In the genomic region with DNA sequence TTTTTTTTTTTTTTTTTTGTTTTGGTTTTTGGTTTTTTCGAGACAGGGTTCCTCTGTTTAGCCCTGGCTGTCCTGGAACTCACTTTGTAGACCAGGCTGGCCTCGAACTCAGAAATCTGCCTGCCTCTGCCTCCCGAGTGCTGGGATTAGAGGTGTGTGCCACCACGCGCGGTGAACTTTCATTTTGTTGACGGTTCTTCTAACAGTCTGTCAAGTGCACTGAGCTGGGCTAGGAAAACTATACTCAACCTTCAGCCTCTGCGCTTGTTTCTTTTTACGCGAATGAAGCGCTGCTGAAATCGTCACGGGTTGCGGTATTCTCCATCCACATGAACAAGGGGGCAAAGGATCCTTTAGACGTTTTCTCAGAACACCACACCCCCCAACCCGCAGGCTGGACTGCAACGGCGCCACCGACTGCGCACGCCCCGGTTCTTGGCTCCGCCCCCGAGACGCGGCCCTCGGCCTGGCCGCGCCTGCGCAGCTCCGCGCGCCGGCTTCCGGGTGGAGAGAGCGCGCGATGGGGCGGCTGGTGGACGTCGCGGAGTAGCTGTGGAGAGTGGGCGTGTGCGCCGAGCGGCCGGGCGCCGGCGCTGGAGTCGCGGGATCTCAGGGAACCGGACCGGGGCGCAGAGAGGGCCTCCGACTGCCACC, we compare ENCODE assay signal across 8 mouse cellular contexts. TPM values are rescaled to one million over a fixed set of nuclear protein-coding genes. Genes with fewer than 3 reads are reported as not detected.
A peak's percentile ranks its signal among the peaks of the same experiment; 100 is the strongest.
DNase-seq lines count a peak whose midpoint lies in the region; ATAC-seq and TF ChIP-seq lines count a peak whose summit lies in the region.

A gene (plus strand): TSS at position 496 of the 654 bp plus-strand sequence.

- peak within 1 kb of the TSS; percentile 85 for H3K27ac ChIP-seq in MEL (ENCODE audit: control insufficient read depth, low read depth, low read length)
- H3K27ac ChIP-seq in forebrain, postnatal 0 days (ENCODE audit: low read depth, low read length) = peak within 1 kb of the TSS; percentile 74
- H3K27ac ChIP-seq in lung, postnatal 0 days (ENCODE audit: low read length) = peak within 1 kb of the TSS; percentile 55

- no peaks in the 10 kb centered on the region for H3K27me3 ChIP-seq in MEL (ENCODE audit: control insufficient read depth in 1 of 2, insufficient read depth in 2 of 2, low read length in 2 of 2)
- H3K27me3 ChIP-seq in forebrain, postnatal 0 days (ENCODE audit: insufficient read depth, low read length) = no peaks in the 10 kb centered on the region
- H3K27me3 ChIP-seq in lung, postnatal 0 days (replicated peaks; ENCODE audit: insufficient read depth, low read length) = no peaks in the 10 kb centered on the region

- no peak for TF ChIP-seq CTCF in MEL (IDR thresholded peaks at IDR 0.05 in 2 of 3, conservative IDR thresholded peaks at IDR 0.05 in 1 of 3; ENCODE audit: control insufficient read depth in 1 of 3, insufficient read depth in 1 of 3, low read depth in 2 of 3, low read length in 3 of 3, poor library complexity in 1 of 3, severe bottlenecking in 1 of 3)
- TF ChIP-seq CTCF in forebrain, postnatal 0 days (IDR thresholded peaks at IDR 0.05; ENCODE audit: low read depth) = no peak
- no peak for TF ChIP-seq CTCF in lung, postnatal 0 days (IDR thresholded peaks at IDR 0.05)

- DNase-seq in MEL (ENCODE audit: low read depth, low spot score) = peak; percentile 94
- DNase-seq in cerebellum, adult 18-20 months = peak; percentile 92 to 96
- peak; percentile 94 for DNase-seq in forebrain, postnatal 0 days
- peak; percentile 96 for DNase-seq in heart, postnatal 4 days
- peak; percentile 92 for DNase-seq in layer of hippocampus, adult 9-11 months
- peak; percentile 97 for DNase-seq in lung, postnatal 0 days (ENCODE audit: low spot score)
- DNase-seq in ovary, postnatal 14 days (ENCODE audit: low spot score) = peak; percentile 91
- peak; percentile 96 for DNase-seq in thymus, postnatal 14 days

- peak; percentile 74 to 82; a peak in 3 of 4 replicates for TF ChIP-seq POLR2A in MEL (IDR thresholded peaks at IDR 0.05; ENCODE audit: control insufficient read depth in 1 of 2, insufficient read depth in 1 of 2, low read depth in 1 of 2, low read length in 2 of 2, poor library complexity in 1 of 2)

- TF ChIP-seq EP300 in MEL (IDR thresholded peaks at IDR 0.05; ENCODE audit: low read depth in 1 of 2, low read length in 2 of 2) = peak in 1 of 2 experiments; percentile 24; a peak in 1 of 4 replicates
- TF ChIP-seq EP300 in lung, postnatal 0 days (IDR thresholded peaks at IDR 0.05) = no peak

- H3K4me2 ChIP-seq in forebrain, postnatal 0 days (ENCODE audit: low read depth) = peak within 1 kb of the TSS; percentile 92
- H3K4me2 ChIP-seq in lung, postnatal 0 days (replicated peaks; ENCODE audit: low read depth, low read length) = peak within 1 kb of the TSS; percentile 98

- ATAC-seq in forebrain, postnatal 0 days = peak; percentile 98
- ATAC-seq in lung, postnatal 0 days = peak; percentile 99

- TF ChIP-seq RAD21 in MEL (IDR thresholded peaks at IDR 0.05; ENCODE audit: low read depth, low read length) = no peak

- H3K4me3 ChIP-seq in MEL (ENCODE audit: control insufficient read depth in 1 of 2, insufficient read depth in 1 of 2, low read depth in 2 of 2, low read length in 2 of 2) = peak within 1 kb of the TSS; percentile 85 to 99
- peak within 1 kb of the TSS; percentile 81 for H3K4me3 ChIP-seq in forebrain, postnatal 0 days (ENCODE audit: low read depth, low read length)
- H3K4me3 ChIP-seq in lung, postnatal 0 days (ENCODE audit: low read depth, low read length) = peak within 1 kb of the TSS; percentile 68

- WGBS in forebrain, postnatal 0 days = 4% methylated on average over 55 of the region's 56 CpGs
- 2% methylated on average over 56 of the region's 56 CpGs for WGBS in lung, postnatal 0 days

- peaks cover 14% of the 10 kb centered on the region for H3K79me2 ChIP-seq in MEL (ENCODE audit: control insufficient read depth, insufficient read depth, low read length, poor library complexity)

- H3K4me1 ChIP-seq in MEL (ENCODE audit: control insufficient read depth in 1 of 2, insufficient read depth in 2 of 2, low read length in 2 of 2) = peaks cover 20 to 31% of the 10 kb centered on the region in 2 experiments
- H3K4me1 ChIP-seq in forebrain, postnatal 0 days (ENCODE audit: insufficient read depth) = peaks cover 8% of the 10 kb centered on the region; the same call in 1 of the 2 replicates
- H3K4me1 ChIP-seq in lung, postnatal 0 days (ENCODE audit: insufficient read depth, low read depth, low read length) = peaks cover 8% of the 10 kb centered on the region; the same call in 1 of the 2 replicates

- peak within 1 kb of the TSS; percentile 99 for H3K9ac ChIP-seq in MEL (ENCODE audit: control insufficient read depth, low read depth, low read length, poor library complexity, severe bottlenecking)
- H3K9ac ChIP-seq in forebrain, postnatal 0 days = peak within 1 kb of the TSS; percentile 73
- H3K9ac ChIP-seq in lung, postnatal 0 days (replicated peaks; ENCODE audit: low read depth) = peak within 1 kb of the TSS; percentile 62

- no peaks in the 10 kb centered on the region for H3K9me3 ChIP-seq in MEL (replicated peaks; ENCODE audit: insufficient read depth, low read length)
- H3K9me3 ChIP-seq in forebrain, postnatal 0 days (ENCODE audit: low read length) = no peaks in the 10 kb centered on the region
- no peaks in the 10 kb centered on the region for H3K9me3 ChIP-seq in lung, postnatal 0 days (ENCODE audit: low read length)

- peaks cover 0 to 23% of the 10 kb centered on the region in 2 experiments; a peak in 2 of 4 replicates for H3K36me3 ChIP-seq in MEL (ENCODE audit: control insufficient read depth in 1 of 2, insufficient read depth in 2 of 2, low read length in 2 of 2)
- peaks cover 9% of the 10 kb centered on the region; the same call in 1 of the 2 replicates for H3K36me3 ChIP-seq in forebrain, postnatal 0 days (ENCODE audit: insufficient read depth)
- no peaks in the 10 kb centered on the region for H3K36me3 ChIP-seq in lung, postnatal 0 days (ENCODE audit: insufficient read depth, low read length)

TF ChIP-seq in MEL, 35 proteins besides CTCF, POLR2A, EP300 and RAD21 (continues in another document):
- TF ChIP-seq ZMIZ1 (IDR thresholded peaks at IDR 0.05; ENCODE audit: low read depth, low read length) (peak; percentile 81), TBP (IDR thresholded peaks at IDR 0.05; ENCODE audit: low read depth, low read length) (peak; percentile 68), GATA1 (IDR thresholded peaks at IDR 0.05; ENCODE audit: low read depth, low read length) (no peak), MXI1 (IDR thresholded peaks at IDR 0.05; ENCODE audit: low read depth, low read length) (peak; percentile 22; the same call in 1 of the 2 replicates), E2F4 (IDR thresholded peaks at IDR 0.05; ENCODE audit: borderline replicate concordance, low read depth, low read length) (no peak), SIN3A (IDR thresholded peaks at IDR 0.05; ENCODE audit: low read length) (peak; percentile 82; the same call in 1 of the 2 replicates), KAT2A (conservative IDR thresholded peaks at IDR 0.05; ENCODE audit: low read depth, low read length) (no peak), POLR2AphosphoS2 (IDR thresholded peaks at IDR 0.05; ENCODE audit: low read length) (peak; percentile 72; the same call in 1 of the 2 replicates), CHD1 (IDR thresholded peaks at IDR 0.05; ENCODE audit: low read depth, low read length) (0 out of 2 replicates have a peak, but pooled peaks have one; percentile 84), NRF1 (IDR thresholded peaks at IDR 0.05; ENCODE audit: insufficient read depth, low read depth, low read length, poor library complexity, severe bottlenecking) (peak; percentile 100), CHD2 (IDR thresholded peaks at IDR 0.05; ENCODE audit: low read length) (no peak), USF1 (IDR thresholded peaks at IDR 0.05; ENCODE audit: low read depth, low read length) (no peak), POLR2AphosphoS5 (IDR thresholded peaks at IDR 0.05; ENCODE audit: borderline replicate concordance, low read depth, low read length) (no peak), SMC3 (IDR thresholded peaks at IDR 0.05; ENCODE audit: low read depth, low read length) (no peak), ZC3H11A (IDR thresholded peaks at IDR 0.05; ENCODE audit: low read depth, low read length) (no peak), ZNF384 (IDR thresholded peaks at IDR 0.05; ENCODE audit: low read depth, low read length) (0 out of 2 replicates have a peak, but pooled peaks have one; percentile 38), MEF2A (IDR thresholded peaks at IDR 0.05; ENCODE audit: extremely low read depth, insufficient replicate concordance, low read depth, low read length, poor library complexity, severe bottlenecking) (no peak), RCOR1 (IDR thresholded peaks at IDR 0.05; ENCODE audit: low read depth, low read length) (no peak), JUND (IDR thresholded peaks at IDR 0.05; ENCODE audit: low read depth, low read length) (no peak), ETS1 (IDR thresholded peaks at IDR 0.05; ENCODE audit: low read depth, low read length) (no peak; the same call in 1 of the 2 replicates), GABPA (IDR thresholded peaks at IDR 0.05; ENCODE audit: low read depth, low read length) (no peak), MAZ (IDR thresholded peaks at IDR 0.05; ENCODE audit: low read depth, low read length) (no peak; the same call in 1 of the 2 replicates), NELFE (IDR thresholded peaks at IDR 0.05; ENCODE audit: low read depth, low read length) (peak; percentile 90), UBTF (IDR thresholded peaks at IDR 0.05; ENCODE audit: borderline replicate concordance, insufficient read depth, low read depth, low read length) (0 out of 2 replicates have a peak, but pooled peaks have one; percentile 55), HCFC1 (IDR thresholded peaks at IDR 0.05; ENCODE audit: low read depth, low read length) (peak; percentile 71), USF2 (IDR thresholded peaks at IDR 0.05; ENCODE audit: borderline replicate concordance in 1 of 2, insufficient read depth in 1 of 2, low read depth in 1 of 2, low read length in 2 of 2) (no peak), TAL1 (IDR thresholded peaks at IDR 0.05; ENCODE audit: low read length) (no peak), BHLHE40 (IDR thresholded peaks at IDR 0.05; ENCODE audit: borderline replicate concordance, low read depth, low read length) (no peak), MAX (IDR thresholded peaks at IDR 0.05; ENCODE audit: low read length) (no peak; the same call in 1 of the 2 replicates)

RNA-seq across cellular contexts. Expression of the gene that starts here (rescaled TPM):
- 17.7 and 18.1 TPM in 2 replicates for total RNA-seq in MEL (2012; rRNA removed)
- polyA plus RNA-seq in MEL (2012; ENCODE audit: insufficient read depth in 1 of 2, insufficient read length in 2 of 2, low read depth in 1 of 2, low replicate concordance in 2 of 2, missing spikeins in 1 of 2) = 10 to 100 TPM in 1 of 2 experiments, not detected in 1; 26.2 TPM
- total RNA-seq in forebrain, postnatal 0 days (2014; rRNA removed) = 140 and 142 TPM in 2 replicates
- 218 and 222 TPM in 2 replicates for polyA plus RNA-seq in forebrain, postnatal 0 days (2015; fragmentation: Nextera tagmentation; extraction: Ambion mirVana)
- 10 to 100 TPM; 10.4 to 10.7 TPM for total RNA-seq in heart, postnatal 4 days (2021)
- polyA plus RNA-seq in lung, postnatal 0 days (2015; fragmentation: Nextera tagmentation; extraction: Ambion mirVana) = 12.1 and 14.9 TPM in 2 replicates

Comparison
In these comparisons a context has a peak if more than half of its experiments do, and no peak if none do; other contexts are left out.
1. Peak in every context shown above with its lines: DNase-seq, ATAC-seq, H3K4me3 ChIP-seq and H3K27ac ChIP-seq.